Mouse (Mus musculus) olfactory bulb, adult 2 months (tissue): ENCODE measurements around the gene Crybg3. TPM values are rescaled to one million over a fixed set of nuclear protein-coding genes. Genes with fewer than 3 reads are reported as not detected.

ENCODE experiments used
- H3K27ac ChIP-seq: fragments of 200-500 bp; 2 replicates; pipeline ENCODE4 v1.5.1; 2012; ENCODE audit warnings: low read depth, low read length; ENCODE audit not compliant: insufficient read depth
- H3K4me1 ChIP-seq: fragments of 200-500 bp; 2 replicates; pipeline ENCODE4 v1.6.1; 2012; ENCODE audit warnings: low read length; ENCODE audit not compliant: control insufficient read depth, insufficient read depth
- H3K4me3 ChIP-seq: fragments of 200-500 bp; 2 replicates; pipeline ENCODE4 v1.5.1; 2012; ENCODE audit warnings: mild to moderate bottlenecking, low read depth, low read length, moderate library complexity; ENCODE audit not compliant: insufficient read depth
- CTCF ChIP-seq: fragments of 200-500 bp; IDR thresholded peaks from 2 replicates; pipeline ENCODE4 v1.5.1; 2012; ENCODE audit warnings: low read depth, mild to moderate bottlenecking, low read length, moderate library complexity; ENCODE audit not compliant: insufficient read depth
- POLR2A ChIP-seq: fragments of 200-500 bp; IDR thresholded peaks from 2 replicates; pipeline ENCODE4 v1.6.1; 2012; ENCODE audit warnings: mild to moderate bottlenecking, low read depth, low read length, moderate library complexity; ENCODE audit not compliant: insufficient read depth
- WGBS: fragments of 180-500 bp; shearing (Covaris S2); methylation state at CpG from one replicate; pipeline ENCODE4 v1.1.7; 2018; 5-methylcytosine and 5-hydroxymethylcytosine counted together
- polyA plus RNA-seq: library from polyadenylated mRNA; stranded (reverse); fragments of >200 nt; gene quantifications from 2 replicates; pipeline ENCODE4 v1.2.4, GENCODE M21; 2012; ENCODE audit warnings: low replicate concordance; ENCODE audit not compliant: missing spikeins, insufficient read depth, insufficient read length

The Crybg3 gene
- polyA plus RNA-seq, 1 experiment, result not detected

DNA sequence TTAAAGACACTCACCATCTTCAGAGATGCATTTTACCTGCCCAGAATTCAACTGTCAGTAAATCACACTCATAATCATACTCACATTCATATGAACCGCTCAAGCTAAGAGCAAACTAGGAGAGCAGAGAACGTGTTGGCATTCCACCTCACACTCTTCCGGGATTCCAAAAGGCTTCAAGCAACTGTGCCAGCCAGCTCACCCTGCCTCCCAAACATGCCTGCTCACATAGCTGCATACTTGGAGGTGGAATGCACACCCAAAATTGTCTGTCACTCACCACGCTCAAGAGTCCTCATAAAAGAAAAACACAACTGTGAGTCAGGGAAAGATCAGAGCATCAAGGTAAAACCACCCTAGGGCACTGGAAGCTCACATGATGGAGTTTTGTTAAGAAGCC, 34.3 kb downstream of the Crybg3 start:
- Histone ChIP-seq H3K4me1 (peaks cover 9% of the 10 kb centered on the region), H3K4me3 (no peak overlapping the region), H3K27ac (no peak overlapping the region)
- TF ChIP-seq CTCF, result no peak
- 88% methylated on average over 4 of the region's 4 CpGs for WGBS

DNA sequence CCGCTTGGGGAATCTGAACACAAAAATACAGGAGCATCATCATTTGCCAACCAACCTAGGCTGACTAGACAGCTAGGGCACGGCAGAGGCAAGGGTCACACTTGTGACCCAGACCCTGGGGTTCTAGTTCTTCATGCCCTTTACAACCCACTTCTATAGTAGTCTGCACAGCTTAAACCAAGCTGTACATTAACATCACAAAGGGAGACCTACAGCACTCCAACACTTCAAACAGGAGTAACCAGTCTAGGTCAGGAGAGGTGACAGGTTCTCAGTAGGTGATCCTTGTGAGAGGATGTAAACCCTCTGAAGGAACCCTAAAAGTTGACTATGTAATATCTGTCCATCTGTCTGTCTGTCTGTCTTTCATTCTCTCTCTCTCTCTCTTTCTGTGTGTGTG, 35.1 kb downstream of the Crybg3 start:
- no peak for TF ChIP-seq POLR2A
- no peak for TF ChIP-seq CTCF
- 91% methylated on average over 2 of the region's 2 CpGs for WGBS

GRCm38 (mm10) chr16:59564025-59564424, 36.8 kb downstream of the Crybg3 start:
- Histone ChIP-seq H3K27ac (no peak overlapping the region), H3K4me3 (no peak overlapping the region), H3K4me1 (peaks cover 4% of the 10 kb centered on the region)
- TF ChIP-seq POLR2A (no peak), CTCF (no peak)
- 67% methylated on average over 5 of the region's 5 CpGs for WGBS

More for the DNA sequence above, 35.1 kb downstream of the Crybg3 start:
- Histone ChIP-seq H3K4me3 (no peak overlapping the region), H3K4me1 (peaks cover 9% of the 10 kb centered on the region), H3K27ac (no peak overlapping the region)

GRCm38 (mm10) chr16:59559300-59560200, 41.2 kb downstream of the Crybg3 start:
- no peaks in the 10 kb centered on the region for H3K4me1 ChIP-seq
- 87% methylated on average over 22 of the region's 22 CpGs for WGBS
- H3K4me3 ChIP-seq, result no peak overlapping the region
- TF ChIP-seq CTCF (no peak), POLR2A (no peak)
- no peak overlapping the region for H3K27ac ChIP-seq

DNA sequence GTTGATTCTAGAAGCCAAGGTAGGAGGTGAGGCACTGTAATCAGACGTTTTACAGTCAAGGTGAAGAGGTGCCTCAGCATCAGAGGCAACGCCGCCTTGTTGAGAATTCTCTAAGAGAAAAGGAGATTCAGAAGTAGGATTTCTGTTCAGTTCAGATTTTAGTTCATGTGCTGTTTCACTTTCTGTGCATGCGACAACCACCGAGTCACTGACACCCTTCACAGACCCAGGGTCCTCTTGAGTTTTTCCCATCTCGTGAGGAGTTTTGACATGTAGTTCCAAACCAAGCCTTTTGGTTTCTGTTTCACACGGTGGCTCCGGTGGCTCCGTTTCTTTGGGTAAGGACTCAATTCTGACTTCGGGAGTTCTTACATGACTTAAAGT, 41.9 kb downstream of the Crybg3 start:
- Histone ChIP-seq H3K4me3 (no peak overlapping the region), H3K4me1 (no peaks in the 10 kb centered on the region), H3K27ac (no peak overlapping the region)
- no peak for TF ChIP-seq POLR2A
- no peak for TF ChIP-seq CTCF
- WGBS, result 93% methylated on average over 10 of the region's 10 CpGs

DNA sequence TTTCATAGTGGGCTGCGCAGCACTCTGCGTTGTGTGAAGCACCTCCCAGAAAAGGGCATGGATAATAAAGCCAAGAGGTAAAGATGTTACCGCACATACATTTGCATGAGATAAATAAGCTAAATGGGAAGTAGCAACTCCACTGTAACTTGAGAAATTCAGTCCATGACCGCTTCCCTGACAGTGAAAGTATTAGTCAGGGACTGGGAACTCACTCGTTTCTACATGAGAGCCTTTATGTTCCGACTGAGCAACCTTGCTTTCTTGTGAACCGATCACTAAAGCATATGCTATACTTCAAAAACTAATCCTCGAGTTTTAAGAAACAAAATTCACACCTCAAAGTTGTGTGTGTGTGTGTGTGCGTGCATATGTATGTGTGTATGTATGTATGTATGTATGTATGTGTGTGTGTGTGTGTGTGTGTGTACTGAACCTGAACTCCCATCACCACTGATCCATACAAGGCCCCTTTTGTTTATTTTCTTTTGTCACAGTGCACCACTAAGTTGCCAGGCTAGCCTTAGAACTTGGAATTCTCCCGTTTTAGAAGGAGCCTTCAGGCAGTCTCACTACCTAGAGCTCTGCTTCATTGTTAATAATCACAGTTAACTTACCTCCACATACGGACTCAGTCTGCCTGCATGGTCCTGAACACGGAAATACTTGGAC, 47.2 kb downstream of the Crybg3 start:
- Histone ChIP-seq H3K4me3 (no peak overlapping the region), H3K4me1 (no peaks in the 10 kb centered on the region), H3K27ac (no peak overlapping the region)
- TF ChIP-seq CTCF, result no peak
- no peak for TF ChIP-seq POLR2A
- 87% methylated on average over 12 of the region's 12 CpGs for WGBS

DNA sequence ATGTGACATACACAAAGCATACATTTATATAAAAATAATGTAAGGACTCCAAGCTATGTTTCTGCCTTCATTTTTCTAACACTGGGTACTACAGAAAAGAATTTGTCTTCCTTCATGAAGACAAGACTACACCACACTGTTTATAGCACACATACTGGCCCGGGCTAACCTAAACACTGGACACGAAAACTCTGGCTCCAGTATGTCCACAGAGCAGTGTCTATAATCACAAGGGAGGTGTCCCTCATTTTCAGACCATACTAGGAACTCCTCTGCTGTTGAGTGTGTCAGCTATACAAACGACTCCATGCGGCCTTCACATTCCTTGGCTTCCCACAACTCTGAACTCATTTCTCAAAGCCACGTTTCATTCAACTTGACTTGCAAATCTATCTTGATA, 49.3 kb downstream of the Crybg3 start:
- Histone ChIP-seq H3K4me3 (no peak overlapping the region), H3K27ac (no peak overlapping the region), H3K4me1 (peaks cover 4% of the 10 kb centered on the region)
- WGBS, result 91% methylated on average over 5 of the region's 5 CpGs
- TF ChIP-seq POLR2A, result no peak
- TF ChIP-seq CTCF, result no peak

- 85% methylated on average over 15 of the region's 15 CpGs for WGBS
- TF ChIP-seq POLR2A (no peak), CTCF (no peak)
- no peak overlapping the region for H3K4me3 ChIP-seq
- no peak overlapping the region for H3K27ac ChIP-seq
- peaks cover 4% of the 10 kb centered on the region for H3K4me1 ChIP-seq
Measured at GRCm38 (mm10) chr16:59549631-59550030, 51.1 kb downstream of the Crybg3 start.

- TF ChIP-seq POLR2A, result no peak
- TF ChIP-seq CTCF, result no peak
- H3K4me3 ChIP-seq, result no peak overlapping the region
- WGBS, result 91% methylated on average over 4 of the region's 4 CpGs
- no peak overlapping the region for H3K27ac ChIP-seq
- peaks cover 4% of the 10 kb centered on the region for H3K4me1 ChIP-seq
Measured at GRCm38 (mm10) chr16:59548582-59548947, 52.2 kb downstream of the Crybg3 start.
